ENCODE assay signal across 8 mouse cellular contexts in the genomic region with DNA sequence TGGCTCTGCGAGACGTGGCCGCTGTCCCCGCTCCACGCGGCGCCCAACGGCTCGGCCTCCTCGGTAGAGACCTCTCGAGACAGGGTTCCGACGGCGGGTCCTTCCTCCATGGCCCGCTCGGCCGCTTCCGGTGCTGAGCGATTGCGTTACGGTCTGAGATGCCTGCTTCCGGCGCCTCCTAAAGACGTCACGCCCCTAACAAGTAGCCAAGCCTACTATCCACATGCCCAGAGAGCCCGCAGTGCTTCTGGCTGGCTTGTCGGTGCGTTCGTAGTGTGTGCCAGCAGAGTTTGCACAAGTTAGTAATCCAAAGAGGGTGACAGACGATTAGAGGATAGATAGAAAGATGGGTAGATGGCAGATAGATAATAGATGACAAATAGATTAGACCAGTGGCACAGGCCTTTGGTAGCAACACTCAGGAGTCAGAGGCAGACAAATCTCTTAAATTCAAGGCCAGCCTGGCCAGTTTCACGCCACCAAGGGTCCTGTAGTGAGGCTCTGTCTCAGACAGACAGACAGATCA. TPM values are rescaled to one million over a fixed set of nuclear protein-coding genes. Genes with fewer than 3 reads are reported as not detected.
A peak's percentile ranks its signal among the peaks of the same experiment; 100 is the strongest.
DNase-seq lines count a peak whose midpoint lies in the region; ATAC-seq and TF ChIP-seq lines count a peak whose summit lies in the region.

A gene (minus strand): TSS at position 115 of the 526 bp plus-strand sequence.

- H3K27ac ChIP-seq in ES-Bruce4 (ENCODE audit: insufficient read depth, low read length): 0 out of 2 replicates have a peak within 1 kb of the TSS, but pooled peaks have one; percentile 8
- no peak within 1 kb of the TSS for H3K27ac ChIP-seq in forebrain, embryonic 14.5 days (ENCODE audit: low read depth, low read length)
- peak within 1 kb of the TSS; percentile 72 for H3K27ac ChIP-seq in neural tube, embryonic 15.5 days (replicated peaks)

- DNase-seq in forebrain, embryonic 14.5 days (ENCODE audit: low spot score): peak; percentile 96
- peak; percentile 89 to 94 for DNase-seq in heart, postnatal 14 days
- peak; percentile 94 for DNase-seq in layer of hippocampus, adult 11-12 months (ENCODE audit: low spot score)
- peak; percentile 90 to 91 for DNase-seq in lung, adult 18-20 months
- DNase-seq in testis, postnatal 14 days (ENCODE audit: low spot score): peak; percentile 92

- TF ChIP-seq CTCF in ES-Bruce4 (IDR thresholded peaks at IDR 0.05; ENCODE audit: low read depth, low read length): no peak

- H3K27me3 ChIP-seq in ES-Bruce4 (ENCODE audit: control insufficient read depth, insufficient read depth, low read length, poor library complexity, severe bottlenecking): no peaks in the 10 kb centered on the region
- no peaks in the 10 kb centered on the region for H3K27me3 ChIP-seq in forebrain, embryonic 14.5 days (replicated peaks; ENCODE audit: control insufficient read depth, insufficient read depth, low read length)
- H3K27me3 ChIP-seq in neural tube, embryonic 15.5 days (replicated peaks): no peaks in the 10 kb centered on the region; the same call in 1 of the 2 replicates

- H3K9me3 ChIP-seq in ES-Bruce4 (replicated peaks; ENCODE audit: control insufficient read depth, insufficient read depth, low read length, poor library complexity, severe bottlenecking): no peaks in the 10 kb centered on the region
- no peaks in the 10 kb centered on the region for H3K9me3 ChIP-seq in forebrain, embryonic 14.5 days (replicated peaks; ENCODE audit: control insufficient read depth, low read length)
- H3K9me3 ChIP-seq in neural tube, embryonic 15.5 days (replicated peaks): no peaks in the 10 kb centered on the region

- H3K9ac ChIP-seq in ES-Bruce4 (ENCODE audit: low read depth, poor library complexity, severe bottlenecking): peak within 1 kb of the TSS; percentile 57
- peak within 1 kb of the TSS; percentile 90 for H3K9ac ChIP-seq in forebrain, embryonic 14.5 days (ENCODE audit: low read length)
- peak within 1 kb of the TSS; percentile 86 for H3K9ac ChIP-seq in neural tube, embryonic 15.5 days (replicated peaks)

- TF ChIP-seq POLR2A in ES-Bruce4 (IDR thresholded peaks at IDR 0.05; ENCODE audit: insufficient read depth, low read length): peak; percentile 90

- TF ChIP-seq EP300 in ES-Bruce4 (IDR thresholded peaks at IDR 0.05; ENCODE audit: insufficient read depth, low read depth, low read length): no peak

- peak within 1 kb of the TSS; percentile 90 for H3K4me3 ChIP-seq in ES-Bruce4 (ENCODE audit: low read depth, low read length)
- peak within 1 kb of the TSS; percentile 96 for H3K4me3 ChIP-seq in forebrain, embryonic 14.5 days (ENCODE audit: low read depth, low read length)
- H3K4me3 ChIP-seq in neural tube, embryonic 15.5 days (replicated peaks): peak within 1 kb of the TSS; percentile 97

- H3K36me3 ChIP-seq in ES-Bruce4 (ENCODE audit: control insufficient read depth, insufficient read depth, low read length, poor library complexity, severe bottlenecking): 0 out of 2 replicates have a peak, but pooled peaks cover 3% of the 10 kb centered on the region
- H3K36me3 ChIP-seq in forebrain, embryonic 14.5 days (ENCODE audit: control insufficient read depth, insufficient read depth, low read length): 0 out of 2 replicates have a peak, but pooled peaks cover 2% of the 10 kb centered on the region
- no peaks in the 10 kb centered on the region for H3K36me3 ChIP-seq in neural tube, embryonic 15.5 days

- H3K4me1 ChIP-seq in ES-Bruce4 (ENCODE audit: control insufficient read depth, insufficient read depth, low read length): peaks cover 1% of the 10 kb centered on the region
- H3K4me1 ChIP-seq in forebrain, embryonic 14.5 days (ENCODE audit: control insufficient read depth, insufficient read depth, low read length): peaks cover 8% of the 10 kb centered on the region
- H3K4me1 ChIP-seq in neural tube, embryonic 15.5 days: peaks cover 20% of the 10 kb centered on the region

- 4% methylated on average over 31 of the region's 31 CpGs for WGBS in forebrain, embryonic 14.5 days
- WGBS in neural tube, embryonic 15.5 days: 3% methylated on average over 31 of the region's 31 CpGs

- peak within 1 kb of the TSS; percentile 98 for H3K4me2 ChIP-seq in forebrain, embryonic 14.5 days (ENCODE audit: low read length)
- H3K4me2 ChIP-seq in neural tube, embryonic 15.5 days: peak within 1 kb of the TSS; percentile 95

- intact Hi-C loops in heart, postnatal 14 days (cut with DNase I): loop anchor here (10.0 kb wide), 1 partner anchor 164 kb away; no protein-coding TSS in a partner anchor

- ATAC-seq in cerebellum, adult (ENCODE audit: insufficient number of reproducible peaks, low FRiP score, low TSS enrichment): peak; percentile 92
- ATAC-seq in forebrain, embryonic 14.5 days: peak; percentile 98
- ATAC-seq in neural tube, embryonic 15.5 days (ENCODE audit: low FRiP score): peak; percentile 98

RNA-seq across cellular contexts. Expression of the gene that starts here (rescaled TPM):
- polyA plus RNA-seq in ES-Bruce4 (2011; ENCODE audit: insufficient read depth, insufficient read length, low read depth, missing spikeins): 8.6 and 9.7 TPM in 2 replicates
- 23.9 and 27.7 TPM in 2 replicates for polyA plus RNA-seq in forebrain, embryonic 14.5 days (2014; fragmentation: Nextera tagmentation; extraction: Ambion mirVana)
- 10 to 100 TPM; 11.9 to 12.2 TPM for total RNA-seq in heart, postnatal 14 days (2021)
- 26.3 and 30.0 TPM in 2 replicates for polyA plus RNA-seq in neural tube, embryonic 15.5 days (2015; fragmentation: Nextera tagmentation; extraction: Ambion mirVana)
